ENCODE assay signal across 15 mouse cellular contexts in genomic region chr2:73093032-73093431, GRCm38 (mm10).
DNase-seq lines count a peak whose midpoint lies in the region; ATAC-seq and TF ChIP-seq lines count a peak whose summit lies in the region.
"Had no signal": no experiment of that assay in that cellular context is flagged by ENCODE, and none has a peak within 500 bp of the region (broad histone marks: within the 10 kb centered on the region; RNA-seq: fewer than 3 reads in every experiment).

No protein-coding gene starts in this region.

- DNase-seq in hindbrain, embryonic 14.5 days (ENCODE audit: low spot score), result no peak
- peak; percentile 89 for DNase-seq in liver
- DNase-seq in skeletal muscle tissue, adult 2 months (ENCODE audit: low read depth, low spot score), result peak; percentile 11
- no peak for DNase-seq in layer of hippocampus, postnatal 36 days
- DNase-seq in left cerebral cortex, adult 9 months (ENCODE audit: low spot score in 2 of 2), result no peak
- DNase-seq in frontal cortex, postnatal 10 days (ENCODE audit: low spot score in 2 of 2), result no peak
- DNase-seq: cerebellum, postnatal 14 days; gastrocnemius, postnatal 25 days; heart, postnatal 10 days; kidney, adult 18-20 months; left cerebral cortex, postnatal 4 days had no signal

- no peak overlapping the region for H3K27ac ChIP-seq in hindbrain, embryonic 12.5 days
- H3K27ac ChIP-seq in hindbrain, embryonic 14.5 days, result no peak overlapping the region
- H3K27ac ChIP-seq in bone marrow, adult 2 months (ENCODE audit: control insufficient read depth, insufficient read depth, low read depth, low read length, poor library complexity), result peak overlapping the region; percentile 36; the same call in 1 of the 2 replicates
- H3K27ac ChIP-seq: embryonic facial prominence, embryonic 15.5 days had no signal

- H3K4me3 ChIP-seq in hindbrain, embryonic 12.5 days, result no peak overlapping the region
- no peak overlapping the region for H3K4me3 ChIP-seq in hindbrain, embryonic 14.5 days (replicated peaks; ENCODE audit: low read length)
- H3K4me3 ChIP-seq in bone marrow, adult 2 months (replicated peaks; ENCODE audit: control insufficient read depth, low read depth, low read length), result no peak overlapping the region
- H3K4me3 ChIP-seq: embryonic facial prominence, embryonic 15.5 days had no signal

- ATAC-seq in hindbrain, embryonic 12.5 days (ENCODE audit: low FRiP score), result peak; percentile 68; the same call in 1 of the 2 replicates
- ATAC-seq in hindbrain, embryonic 14.5 days (ENCODE audit: low FRiP score), result no peak; the same call in 1 of the 2 replicates
- ATAC-seq: lung, postnatal 0 days had no signal

- no peaks in the 10 kb centered on the region for H3K36me3 ChIP-seq in hindbrain, embryonic 12.5 days
- H3K36me3 ChIP-seq in hindbrain, embryonic 14.5 days (replicated peaks; ENCODE audit: control insufficient read depth, insufficient read depth), result no peaks in the 10 kb centered on the region
- H3K36me3 ChIP-seq: embryonic facial prominence, embryonic 15.5 days had no signal

- peaks cover 14% of the 10 kb centered on the region for H3K4me1 ChIP-seq in hindbrain, embryonic 12.5 days
- no peaks in the 10 kb centered on the region; the same call in 1 of the 2 replicates for H3K4me1 ChIP-seq in hindbrain, embryonic 14.5 days (replicated peaks; ENCODE audit: control insufficient read depth, insufficient read depth, low read length)
- no peaks in the 10 kb centered on the region; the same call in 1 of the 2 replicates for H3K4me1 ChIP-seq in bone marrow, adult 2 months (ENCODE audit: control insufficient read depth, insufficient read depth, low read length)

- H3K27me3 ChIP-seq in hindbrain, embryonic 12.5 days, result no peaks in the 10 kb centered on the region
- H3K27me3 ChIP-seq in hindbrain, embryonic 14.5 days (ENCODE audit: control insufficient read depth, insufficient read depth, low read length), result no peaks in the 10 kb centered on the region
- H3K27me3 ChIP-seq: embryonic facial prominence, embryonic 15.5 days had no signal

- TF ChIP-seq CTCF in bone marrow, adult 2 months (IDR thresholded peaks at IDR 0.05; ENCODE audit: control insufficient read depth, insufficient read depth, low read length), result no peak

- 66% methylated on average over 6 of the region's 6 CpGs for WGBS in hindbrain, embryonic 12.5 days
- 38% methylated on average over 6 of the region's 6 CpGs for WGBS in hindbrain, embryonic 14.5 days
- 67% methylated on average over 6 of the region's 6 CpGs for WGBS in bone marrow, adult 2 months

- TF ChIP-seq POLR2A in bone marrow, adult 2 months (IDR thresholded peaks at IDR 0.05; ENCODE audit: borderline replicate concordance, control insufficient read depth, low read depth, low read length), result no peak

- no peak overlapping the region for H3K4me2 ChIP-seq in hindbrain, embryonic 12.5 days (replicated peaks)
- no peak overlapping the region for H3K4me2 ChIP-seq in hindbrain, embryonic 14.5 days (replicated peaks)
- H3K4me2 ChIP-seq: embryonic facial prominence, embryonic 15.5 days had no signal

- H3K9ac ChIP-seq in hindbrain, embryonic 12.5 days, result no peak overlapping the region
- no peak overlapping the region for H3K9ac ChIP-seq in hindbrain, embryonic 14.5 days
- H3K9ac ChIP-seq: embryonic facial prominence, embryonic 15.5 days had no signal

- no peaks in the 10 kb centered on the region for H3K9me3 ChIP-seq in hindbrain, embryonic 12.5 days (replicated peaks)
- no peaks in the 10 kb centered on the region for H3K9me3 ChIP-seq in hindbrain, embryonic 14.5 days (ENCODE audit: control insufficient read depth, low read length)
- H3K9me3 ChIP-seq: embryonic facial prominence, embryonic 15.5 days had no signal

Comparison
In these comparisons a context has a peak if more than half of its experiments do, and no peak if none do; other contexts are left out.
1. DNase-seq: peak in liver (single experiment) and skeletal muscle tissue, adult 2 months (single experiment); none in hindbrain, embryonic 14.5 days (single experiment), layer of hippocampus, postnatal 36 days (0 of 2), left cerebral cortex, adult 9 months (0 of 2) and frontal cortex, postnatal 10 days (0 of 2).